Mouse (Mus musculus) mature B cell (primary cell): ENCODE data around the gene Lin7b.
"Not testable (repeated sequence)": the region's sequence is repeated elsewhere in the genome, so short reads cannot be mapped to it uniquely, and the experiment has no call there.

Experiments used
- in situ Hi-C: fragments of 300-500 bp; cut with MboI; formaldehyde crosslinking; loops from 2 replicates; pipeline ENCODE4 v1.14.3; 2019

Lin7b gene

DNA sequence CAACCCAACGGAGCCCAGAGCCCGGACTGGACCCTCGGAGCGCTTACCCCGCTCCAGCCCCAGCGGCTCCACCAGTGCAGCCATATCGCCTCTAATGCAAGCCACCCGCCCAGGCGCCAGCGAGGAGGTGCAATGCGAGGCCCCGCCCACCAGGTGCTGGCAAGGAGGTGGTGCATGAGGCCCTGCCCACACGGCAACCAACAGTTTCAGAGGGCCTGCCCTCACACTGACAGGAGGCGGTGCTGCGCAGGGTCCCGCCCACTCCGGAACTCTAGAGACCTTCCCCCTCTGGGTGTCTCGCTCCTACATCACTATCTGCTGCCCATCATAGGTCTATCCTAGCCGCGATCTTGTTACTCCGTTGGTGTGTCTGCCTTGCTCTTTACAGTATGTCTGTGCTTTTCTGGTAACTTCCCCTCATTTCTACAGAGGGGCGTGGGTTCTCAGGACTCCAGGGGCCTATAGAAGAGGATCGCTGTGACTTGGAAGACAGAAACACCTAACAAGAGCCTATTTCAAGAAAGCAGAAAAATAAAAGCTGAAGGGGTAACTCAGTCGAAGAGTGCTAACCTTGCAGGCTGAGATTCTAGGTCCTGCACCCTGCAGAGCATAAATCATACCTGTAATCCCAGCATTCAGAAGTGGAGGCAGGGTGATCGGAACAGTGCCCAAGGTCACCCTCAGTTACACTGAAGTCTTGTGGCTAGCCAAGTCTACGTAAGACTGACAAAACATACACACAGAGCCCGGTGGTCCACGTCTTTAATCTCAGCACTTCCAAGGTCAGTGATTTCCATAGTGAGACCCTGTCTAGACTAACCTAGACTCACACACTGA, at the start of gene Lin7b:
Gene Lin7b, minus strand, starts transcription at position 109 of the 837 bp plus-strand sequence.
- in situ Hi-C loops = no loop called here

DNA sequence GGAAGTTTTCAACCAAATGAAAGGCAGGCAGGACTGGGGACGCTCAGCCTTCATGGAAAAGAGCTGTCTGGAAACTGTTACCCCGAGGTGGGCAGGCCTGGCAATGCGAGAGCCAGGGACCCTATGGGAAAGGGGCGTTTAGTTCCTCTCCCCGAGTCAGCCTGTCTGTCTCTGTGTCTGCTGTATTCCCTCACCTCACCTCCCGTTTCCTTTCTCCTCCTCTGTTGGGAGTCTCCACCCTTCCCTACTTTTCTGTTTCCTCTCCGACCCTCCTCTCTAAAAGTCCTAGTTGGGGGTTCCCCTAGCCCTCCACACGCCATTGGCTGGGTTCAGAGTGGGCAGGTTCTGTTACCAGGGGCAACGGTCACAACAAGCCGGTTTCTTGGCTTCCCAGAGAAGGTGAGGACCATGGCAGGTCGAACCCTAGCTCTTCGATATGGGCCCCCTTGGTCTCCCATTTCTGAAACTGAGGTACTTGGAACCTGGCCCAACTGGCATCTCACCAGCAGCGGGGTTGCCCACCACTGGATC, 47.6 kb upstream of the Lin7b start:
- in situ Hi-C loops = no loop called here

DNA sequence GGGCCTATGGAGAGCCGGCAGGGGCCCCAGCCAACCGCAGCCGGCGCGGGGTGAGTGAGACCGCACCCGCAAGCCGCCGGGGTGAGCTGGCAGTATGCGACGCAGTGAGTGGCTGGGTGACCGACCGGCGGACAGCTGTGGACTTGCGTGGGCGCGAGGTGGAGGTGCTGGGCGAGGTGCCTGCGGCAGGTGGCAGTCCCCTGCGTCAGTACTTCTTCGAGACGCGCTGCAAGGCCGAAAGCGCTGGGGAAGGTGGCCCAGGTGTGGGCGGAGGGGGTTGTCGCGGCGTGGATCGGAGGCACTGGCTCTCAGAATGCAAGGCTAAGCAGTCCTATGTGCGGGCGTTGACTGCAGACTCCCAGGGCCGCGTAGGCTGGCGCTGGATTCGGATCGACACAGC, 45.3 kb upstream of the Lin7b start:
- in situ Hi-C loops = no loop called here

DNA sequence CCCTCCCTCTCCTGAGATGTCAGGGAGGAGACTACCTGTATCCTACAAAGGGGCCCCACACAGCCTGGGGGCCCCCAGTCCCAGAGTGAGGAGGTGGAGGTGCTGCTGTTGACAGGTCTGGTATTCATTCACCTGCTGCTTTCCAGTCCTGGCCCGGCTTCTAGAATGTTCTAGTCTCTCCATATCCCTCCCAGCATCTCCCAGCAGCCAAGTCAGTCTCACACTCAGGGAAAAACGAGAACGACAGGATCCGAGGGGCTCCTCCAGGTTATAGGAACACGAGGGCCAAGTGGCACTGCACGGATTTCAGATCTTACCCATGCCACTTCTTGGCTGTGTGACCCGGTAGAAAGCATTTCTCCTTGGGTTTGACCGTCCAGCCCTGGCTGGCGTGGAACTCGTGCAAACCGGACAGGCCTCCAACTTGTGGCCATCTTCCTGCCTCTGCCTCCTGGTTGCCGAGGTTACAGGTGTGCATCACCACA, 44.4 kb upstream of the Lin7b start:
- in situ Hi-C loops = no loop called here

DNA sequence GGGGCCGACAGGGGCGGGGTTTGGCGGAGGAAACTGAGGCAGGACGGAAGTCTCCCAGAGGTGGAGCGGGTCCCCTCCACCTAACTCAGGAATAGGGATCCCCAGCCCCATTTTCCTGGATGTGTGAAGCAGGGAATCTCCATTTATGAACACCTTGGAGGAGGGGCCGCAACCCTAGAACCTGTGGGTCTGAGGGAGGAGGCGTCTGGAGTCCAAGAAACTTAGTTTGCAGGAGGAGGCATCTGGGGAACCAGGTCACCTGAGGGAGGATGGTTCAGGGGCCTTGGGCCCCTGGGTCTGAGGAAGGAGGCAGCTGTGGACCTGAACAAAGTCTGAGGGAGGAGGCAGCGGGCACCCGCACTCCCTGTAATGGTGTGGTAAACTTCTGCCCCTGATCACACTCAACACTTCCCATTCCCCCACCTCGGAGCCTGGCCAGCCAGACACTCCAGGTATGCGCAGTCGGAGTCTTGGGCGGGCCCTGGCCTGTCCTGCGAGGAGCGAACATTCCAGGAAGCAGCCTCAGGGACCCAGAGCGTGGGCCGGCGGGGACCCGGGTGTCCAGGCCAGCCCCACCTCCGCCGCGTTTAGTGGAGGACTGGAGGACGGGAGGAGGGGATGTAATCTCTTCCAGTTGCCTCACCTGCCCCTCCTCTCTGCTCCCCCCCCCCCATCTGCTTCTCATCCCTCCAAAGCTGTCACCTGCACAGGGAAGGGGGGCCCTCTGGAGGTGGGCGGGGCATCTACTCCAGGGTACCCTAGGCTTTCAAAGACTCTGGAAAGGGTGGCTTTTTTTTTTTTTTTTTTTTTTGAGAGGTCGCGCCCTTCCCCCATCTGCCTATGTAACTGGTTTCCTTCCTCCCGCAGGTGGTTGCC, 43.7 kb upstream of the Lin7b start:
- in situ Hi-C loops = no loop called here

DNA sequence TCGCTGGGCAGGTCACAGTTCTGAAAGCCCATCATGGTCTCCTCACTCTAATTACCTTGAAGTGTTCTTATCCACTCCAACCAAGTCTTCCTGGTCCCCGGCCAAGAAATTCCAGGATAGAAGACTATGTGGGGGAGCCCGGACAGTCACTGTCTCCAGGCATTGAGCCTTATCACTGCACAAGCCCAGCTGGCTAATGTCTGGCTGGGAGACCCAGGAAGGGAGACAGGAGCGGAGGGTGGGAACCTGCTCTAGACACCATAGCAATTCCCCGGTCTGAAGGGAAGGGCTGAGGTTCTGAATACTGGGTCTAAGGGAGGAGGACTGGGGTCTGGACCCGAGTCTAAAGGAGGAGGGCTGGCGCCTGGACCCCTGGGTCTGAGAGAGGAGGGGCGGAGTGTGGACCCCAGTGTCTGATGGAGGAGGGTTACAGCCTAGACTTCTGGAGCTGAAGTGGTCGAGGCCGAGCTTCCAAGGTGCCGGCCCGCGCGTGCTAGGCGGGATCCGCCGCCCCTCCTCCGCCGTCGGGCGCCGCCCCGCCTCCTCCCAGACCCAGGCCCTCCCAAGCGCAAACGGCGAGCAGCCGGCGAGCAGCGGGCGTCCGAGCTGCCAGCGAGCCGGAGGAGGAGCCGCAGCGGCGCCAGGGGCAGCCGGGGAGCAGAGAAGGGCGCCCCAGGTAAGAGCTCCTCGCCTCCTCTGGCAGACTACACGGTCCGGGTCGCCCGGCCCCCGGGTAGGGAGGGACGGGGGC, 42.9 kb upstream of the Lin7b start, which contains the start of gene Ntf5:
Gene Ntf5, plus strand, starts transcription at position 583 of the 751 bp plus-strand sequence.
- in situ Hi-C loops = no loop called here

DNA sequence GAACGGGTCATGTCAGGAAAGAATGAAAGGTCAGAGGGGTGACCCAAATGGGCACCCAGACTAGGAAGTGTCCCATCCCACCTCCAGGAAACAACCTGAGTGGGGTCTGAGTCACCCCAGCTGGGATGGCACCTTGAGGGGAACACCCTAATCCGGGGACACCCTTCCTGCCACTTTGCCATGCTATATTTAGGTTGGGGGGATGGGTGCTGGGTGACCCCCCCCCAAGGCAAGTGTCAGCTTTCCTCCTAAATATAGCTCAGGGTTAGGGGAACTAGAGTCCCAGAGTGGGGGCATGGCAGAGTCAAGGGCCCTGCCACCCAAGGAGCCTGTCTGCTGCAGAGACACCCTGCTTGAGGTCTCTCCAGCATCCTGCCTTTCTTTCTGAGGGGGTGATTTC, 42.0 kb upstream of the Lin7b start:
- in situ Hi-C loops = no loop called here

DNA sequence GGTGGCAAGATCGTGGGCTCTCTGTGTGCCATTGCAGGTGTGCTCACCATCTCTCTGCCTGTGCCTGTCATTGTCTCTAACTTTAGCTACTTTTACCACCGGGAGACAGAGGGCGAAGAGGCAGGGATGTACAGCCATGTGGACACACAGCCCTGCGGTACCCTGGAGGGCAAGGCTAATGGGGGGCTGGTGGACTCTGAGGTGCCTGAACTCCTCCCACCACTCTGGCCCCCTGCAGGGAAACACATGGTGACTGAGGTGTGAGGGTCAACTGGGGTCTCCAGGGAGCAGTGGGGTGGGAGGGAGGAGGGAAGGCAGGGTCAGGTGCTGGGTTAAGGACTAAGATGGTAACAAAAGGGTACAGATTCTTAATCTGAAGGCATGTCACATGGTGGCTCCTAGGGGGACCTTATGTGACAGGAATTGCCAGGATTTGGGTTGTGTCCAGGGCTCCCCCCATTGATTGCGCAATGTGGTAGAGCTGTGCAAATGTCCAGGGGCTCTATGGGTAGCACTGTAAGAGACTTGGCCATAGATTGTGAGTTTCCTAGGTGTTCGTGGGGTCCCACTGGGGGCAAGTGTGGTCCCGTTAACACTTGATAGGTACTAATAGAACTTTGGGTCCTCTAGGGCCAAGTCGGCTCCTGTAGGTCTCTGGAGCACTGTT, 39.2 kb upstream of the Lin7b start:
- in situ Hi-C loops = no loop called here

DNA sequence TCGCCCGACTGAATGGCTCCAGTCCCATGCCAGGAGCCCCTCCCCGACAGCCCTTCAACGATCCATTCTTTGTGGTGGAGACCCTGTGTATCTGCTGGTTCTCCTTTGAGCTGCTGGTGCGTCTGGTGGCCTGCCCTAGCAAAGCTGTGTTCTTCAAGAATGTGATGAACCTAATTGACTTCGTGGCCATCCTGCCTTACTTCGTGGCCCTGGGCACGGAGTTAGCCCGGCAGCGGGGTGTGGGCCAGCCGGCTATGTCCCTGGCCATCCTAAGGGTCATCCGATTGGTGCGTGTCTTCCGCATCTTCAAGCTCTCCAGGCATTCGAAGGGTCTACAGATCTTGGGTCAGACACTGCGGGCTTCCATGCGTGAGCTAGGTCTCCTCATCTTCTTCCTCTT, 38.6 kb upstream of the Lin7b start:
- in situ Hi-C loops = no loop called here

DNA sequence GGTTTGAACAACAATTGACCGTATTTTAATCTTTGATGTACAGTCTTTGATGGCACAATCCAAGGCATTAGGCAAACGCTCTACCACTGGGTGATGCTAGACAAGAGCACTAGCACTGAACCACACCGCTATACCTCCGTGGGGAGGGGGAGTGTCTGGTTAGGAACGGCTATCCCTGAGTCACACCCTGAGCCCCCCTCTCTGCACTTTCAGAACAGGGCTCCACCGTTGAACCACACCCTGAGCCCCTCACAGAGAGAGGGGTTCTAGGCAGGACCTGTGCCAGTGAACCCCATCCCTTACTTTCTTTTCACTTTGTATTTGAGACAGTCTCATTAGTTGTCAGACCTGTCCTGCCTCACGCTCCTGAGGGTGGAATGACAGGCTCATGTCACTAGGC, 38.0 kb upstream of the Lin7b start:
- in situ Hi-C loops = no loop called here

DNA sequence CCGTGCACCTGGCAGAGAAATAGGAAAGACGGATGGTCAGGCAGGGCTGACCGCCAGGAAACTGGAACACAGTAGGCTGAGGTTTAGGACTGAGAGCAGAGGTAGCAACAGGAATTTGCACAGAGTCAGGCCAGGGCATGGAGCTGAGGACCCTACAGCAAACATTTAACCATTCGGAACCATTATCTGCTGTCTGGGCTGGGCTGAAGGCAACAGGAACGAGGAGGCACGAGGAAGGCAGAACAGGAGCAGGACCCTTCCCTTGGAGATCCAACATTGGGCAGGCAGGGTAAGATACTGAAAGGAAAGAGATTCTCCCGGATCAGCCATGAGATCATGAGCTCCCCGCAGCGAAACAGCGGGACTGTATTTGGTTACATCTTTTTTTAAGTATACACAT, 37.5 kb upstream of the Lin7b start:
- in situ Hi-C loops = no loop called here

DNA sequence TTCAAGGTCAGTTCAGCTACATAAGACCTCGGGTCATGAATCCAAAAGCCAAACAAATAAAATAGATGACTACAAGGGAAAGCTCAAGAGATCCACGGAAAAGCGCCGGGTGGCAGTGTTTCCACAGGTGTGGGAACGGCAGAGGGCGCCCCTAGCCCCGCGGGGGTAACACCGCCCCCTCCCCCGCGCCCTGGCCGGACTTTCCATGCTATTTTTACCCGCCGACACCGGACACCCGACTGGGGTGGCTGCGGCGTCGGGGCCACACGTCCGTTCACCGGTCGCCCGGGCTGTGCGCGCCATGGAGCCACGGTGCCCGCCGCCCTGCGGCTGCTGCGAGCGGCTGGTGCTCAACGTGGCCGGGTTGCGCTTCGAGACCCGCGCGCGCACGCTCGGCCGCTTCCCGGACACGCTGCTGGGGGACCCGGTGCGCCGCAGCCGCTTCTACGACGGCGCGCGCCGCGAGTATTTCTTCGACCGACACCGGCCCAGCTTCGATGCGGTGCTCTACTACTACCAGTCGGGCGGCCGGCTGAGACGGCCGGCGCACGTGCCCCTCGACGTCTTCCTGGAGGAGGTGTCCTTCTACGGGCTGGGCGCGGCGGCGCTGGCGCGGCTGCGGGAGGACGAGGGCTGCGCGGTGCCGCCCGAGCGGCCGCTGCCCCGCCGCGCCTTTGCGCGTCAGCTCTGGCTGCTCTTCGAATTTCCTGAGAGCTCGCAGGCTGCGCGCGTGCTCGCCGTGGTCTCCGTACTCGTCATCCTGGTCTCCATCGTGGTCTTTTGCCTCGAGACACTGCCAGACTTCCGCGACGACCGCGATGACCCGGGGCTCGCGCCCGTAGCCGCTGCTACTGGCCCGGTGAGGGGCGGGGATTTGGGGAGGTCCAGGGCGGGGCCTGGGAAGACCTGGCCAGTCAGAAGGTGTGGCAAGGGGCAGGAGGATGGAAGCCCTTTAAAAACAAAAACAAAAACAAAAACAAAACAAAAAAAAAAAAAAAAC, 36.1 kb upstream of the Lin7b start:
- in situ Hi-C loops = no loop called here

DNA sequence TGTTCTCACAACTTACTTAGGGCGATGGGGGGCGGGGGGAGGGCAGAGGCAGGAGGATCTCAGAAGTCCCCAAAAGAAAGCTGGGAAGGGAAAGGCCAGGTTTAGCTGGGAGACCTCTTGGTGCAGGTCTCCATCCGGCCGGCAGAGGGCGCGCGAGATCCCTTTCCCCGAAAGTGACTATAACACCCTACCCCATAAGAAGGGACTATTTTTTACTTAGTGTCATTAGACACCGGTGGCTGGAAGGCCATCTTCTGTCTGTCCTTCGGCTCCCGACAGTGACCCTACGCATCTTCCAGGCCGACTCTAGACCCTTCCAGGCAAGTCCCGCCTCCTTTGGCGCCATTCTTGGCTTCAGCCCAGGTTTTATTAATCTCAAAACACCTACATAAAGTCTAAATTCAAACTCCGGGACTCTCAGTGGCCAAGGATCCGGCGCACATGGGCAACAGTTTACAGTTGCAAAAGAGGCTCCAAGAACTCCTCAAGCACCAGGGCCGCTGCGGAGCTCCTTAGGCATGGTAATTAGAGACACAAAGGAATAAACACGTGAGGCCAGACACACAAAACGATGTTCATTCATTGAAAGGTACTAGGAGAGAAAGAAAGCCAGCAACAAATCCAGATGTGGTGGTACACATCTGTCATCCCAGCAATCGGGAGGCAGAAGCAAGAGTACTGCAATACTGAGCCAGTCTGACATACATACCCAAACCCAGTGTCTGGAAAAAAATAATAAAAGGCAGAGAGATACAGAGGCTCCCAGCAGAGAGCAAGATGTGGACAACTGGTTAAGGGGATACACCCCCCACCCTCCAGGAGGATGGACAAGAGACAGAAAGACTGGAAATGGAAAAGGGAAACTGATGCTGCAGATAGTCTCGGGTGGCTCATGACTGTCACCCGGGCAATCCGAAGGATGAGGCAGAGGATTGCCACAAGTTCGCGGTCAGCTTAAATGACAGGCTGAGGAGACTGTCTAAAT, 35.0 kb upstream of the Lin7b start, which contains the start of gene Kcna7:
Gene Kcna7, plus strand, starts transcription at position 563 of the 985 bp plus-strand sequence.
- in situ Hi-C loops = no loop called here

DNA sequence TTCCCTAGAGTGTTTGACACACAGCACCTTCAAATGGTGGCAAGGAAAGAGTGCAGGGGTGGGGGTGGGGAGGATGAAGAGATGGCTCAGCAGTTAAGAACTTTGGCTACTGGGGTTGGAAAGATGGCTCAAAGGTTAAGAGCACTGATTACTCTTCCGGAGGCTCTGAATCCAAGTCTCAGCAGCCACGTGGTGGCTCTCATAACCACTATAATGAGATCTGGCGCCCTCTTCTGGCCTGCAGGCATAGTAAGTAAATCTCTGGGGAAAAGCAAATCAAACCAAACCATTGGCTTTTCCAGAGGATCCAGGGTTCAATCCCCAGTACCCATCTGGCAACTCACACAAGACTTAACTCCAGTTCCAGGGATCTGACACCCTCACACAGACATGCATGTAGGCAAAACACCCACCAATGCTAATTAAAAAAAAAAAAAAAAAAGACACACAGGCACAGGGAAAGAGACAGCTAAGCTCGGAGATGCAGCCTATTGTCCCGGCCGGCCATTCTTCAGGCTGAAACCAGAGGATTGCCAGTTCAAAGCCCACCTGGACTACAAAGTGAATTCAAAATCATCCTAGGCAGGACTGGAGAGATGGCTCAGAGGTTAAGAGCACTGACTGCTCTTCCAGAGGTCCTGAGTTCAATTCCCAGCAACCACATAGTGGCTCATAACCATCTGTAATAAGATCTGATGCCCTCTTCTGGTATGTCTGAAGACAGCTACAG, 33.3 kb upstream of the Lin7b start:
- in situ Hi-C loops = no loop called here

DNA sequence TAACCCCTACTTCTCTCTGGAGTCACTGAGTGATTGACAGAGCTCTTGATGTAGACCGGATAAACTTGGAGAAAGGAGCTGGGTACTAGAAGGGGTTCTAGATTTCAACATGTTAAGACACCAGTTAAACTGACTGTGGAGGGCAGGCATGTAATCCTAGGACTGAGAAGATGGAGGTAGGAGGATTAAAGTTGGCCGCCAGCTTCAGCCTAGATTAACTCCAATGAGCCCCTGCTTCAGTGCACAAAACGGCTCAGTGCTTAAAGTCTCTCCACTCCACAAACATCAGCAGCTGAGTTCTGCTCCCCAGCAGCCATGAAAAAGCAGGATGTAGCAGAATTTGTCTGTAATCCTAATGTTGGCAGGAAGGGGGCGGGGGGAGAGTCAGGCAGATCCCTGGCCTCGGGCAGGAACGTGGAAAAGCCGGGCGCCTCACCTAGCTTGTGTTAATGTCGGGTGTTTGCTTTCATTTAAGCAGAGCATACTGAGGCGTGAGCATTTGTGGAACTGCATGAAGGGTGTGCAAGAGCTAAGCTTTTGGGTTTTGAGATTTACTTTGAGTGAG, 31.2 kb upstream of the Lin7b start:
- in situ Hi-C loops = no loop called here

DNA sequence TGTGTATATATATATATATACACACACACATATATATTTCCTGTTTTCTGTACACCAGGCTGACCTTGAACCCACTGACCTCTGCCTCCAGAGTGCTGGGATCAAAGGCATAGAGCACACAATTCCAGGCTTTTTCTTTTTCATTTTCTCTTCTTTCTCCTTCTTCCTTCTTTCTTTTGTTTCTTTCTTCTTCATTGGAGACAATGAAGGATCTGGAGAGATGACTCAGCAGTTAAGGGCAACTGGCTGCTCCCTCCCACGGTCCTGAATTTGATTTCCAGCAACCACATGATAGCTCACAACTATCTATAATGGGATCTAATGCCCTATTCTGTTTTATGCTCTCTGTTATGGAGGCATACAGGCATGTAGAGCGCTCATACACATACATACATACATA, 26.4 kb upstream of the Lin7b start:
- in situ Hi-C loops = no loop called here

DNA sequence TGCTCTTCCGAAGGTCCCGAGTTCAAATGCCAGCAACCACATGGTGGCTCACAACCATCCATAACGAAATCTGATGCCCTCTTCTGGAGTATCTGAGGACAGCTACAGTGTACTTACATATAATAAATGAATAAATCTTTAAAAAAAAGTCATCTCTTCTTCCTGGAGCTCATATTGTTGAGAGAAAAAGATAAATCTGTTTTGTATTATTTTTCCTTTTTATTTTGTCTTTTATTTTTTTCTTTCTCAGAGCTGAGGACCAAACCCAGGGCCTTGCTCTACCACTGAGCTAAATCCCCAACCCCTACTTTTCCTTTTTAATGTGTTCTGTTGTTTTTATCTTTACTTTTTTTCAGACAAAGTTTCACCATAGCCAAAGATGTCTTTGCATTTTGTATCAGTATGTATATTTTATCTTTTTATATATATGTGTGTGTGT, 26.0 kb upstream of the Lin7b start:
- in situ Hi-C loops = not testable (repeated sequence)
